Mouse (Mus musculus) heart, postnatal 0 days (tissue): ENCODE results near the gene Exoc4. TPM values are rescaled to one million over a fixed set of nuclear protein-coding genes. Genes with fewer than 3 reads are reported as not detected.

Source experiments
- ATAC-seq: fragments of 200-750 bp; cut with Nextera tagmentation; 2 replicates; pipeline ENCODE4 v1.8.0; 2017; ENCODE audit warnings: low read depth, moderate number of reproducible peaks, moderate library complexity; ENCODE audit not compliant: insufficient read depth
- DNase-seq: peaks from one replicate; pipeline ENCODE4 v3.0.0-alpha.2; 2016; ENCODE audit warnings: low spot score
- H3K27ac ChIP-seq: fragments of 300-500 bp; sonication (generic); 2 replicates; pipeline ENCODE4 v1.5.1; 2014; ENCODE audit warnings: low read depth, mild to moderate bottlenecking
- H3K27me3 ChIP-seq: fragments of 300-500 bp; sonication (generic); 2 replicates; pipeline ENCODE4 v1.6.1; 2014; ENCODE audit warnings: low read length, mixed read lengths; ENCODE audit not compliant: control insufficient read depth, insufficient read depth
- H3K36me3 ChIP-seq: fragments of 300-500 bp; sonication (generic); replicated peaks from 2 replicates; pipeline ENCODE4 v1.6.1; 2014; ENCODE audit warnings: low read length, mixed read lengths; ENCODE audit not compliant: control insufficient read depth, insufficient read depth
- H3K4me1 ChIP-seq: fragments of 300-500 bp; sonication (generic); 2 replicates; pipeline ENCODE4 v1.6.1; 2014; ENCODE audit warnings: antibody characterized with exemption; ENCODE audit not compliant: control insufficient read depth, insufficient read depth
- H3K4me2 ChIP-seq: fragments of 300-500 bp; sonication (generic); 2 replicates; pipeline ENCODE4 v1.6.1; 2014; ENCODE audit warnings: low read depth, mild to moderate bottlenecking, low read length, moderate library complexity
- H3K4me3 ChIP-seq: fragments of 300-500 bp; sonication (generic); 2 replicates; pipeline ENCODE4 v1.5.1; 2014; ENCODE audit warnings: low read depth, low read length
- H3K9ac ChIP-seq: fragments of 300-500 bp; sonication (generic); replicated peaks from 2 replicates; pipeline ENCODE4 v1.6.1; 2014; ENCODE audit warnings: low read depth, low read length, mixed read lengths
- H3K9me3 ChIP-seq: fragments of 300-500 bp; sonication (generic); replicated peaks from 2 replicates; pipeline ENCODE4 v1.6.1; 2016; ENCODE audit warnings: low read length; ENCODE audit not compliant: control insufficient read depth
- CTCF ChIP-seq: IDR thresholded peaks from 2 replicates; pipeline ENCODE4 v1.5.1; 2016; ENCODE audit warnings: antibody characterized with exemption, control low read depth, low read depth
- EP300 ChIP-seq: IDR thresholded peaks from 2 replicates; pipeline ENCODE4 v1.6.1; 2016; ENCODE audit warnings: antibody characterized with exemption, low read depth
- WGBS: fragments of 180-500 bp; shearing (Covaris S2); extraction: QIAGEN DNeasy Blood & Tissue Kit; methylation state at CpG from one replicate; pipeline ENCODE4 v1.1.7; 2014; 5-methylcytosine and 5-hydroxymethylcytosine counted together
- polyA plus RNA-seq: library from polyadenylated mRNA; unstranded; fragments of >200 nt; fragmentation: Nextera tagmentation; extraction: Ambion mirVana; gene quantifications from 2 replicates; pipeline ENCODE4 v1.2.1, GENCODE M21; 2015
- total RNA-seq: library from RNA; depleted of rRNA; stranded (reverse); fragments of >200 nt; gene quantifications from 2 replicates; pipeline ENCODE4 v1.2.3, GENCODE M21; 2014; ENCODE audit warnings: low replicate concordance

Exoc4 gene
- total and polyA plus RNA-seq, 2 experiments from 2014 or later = 15.8 to 54.6 TPM

DNA sequence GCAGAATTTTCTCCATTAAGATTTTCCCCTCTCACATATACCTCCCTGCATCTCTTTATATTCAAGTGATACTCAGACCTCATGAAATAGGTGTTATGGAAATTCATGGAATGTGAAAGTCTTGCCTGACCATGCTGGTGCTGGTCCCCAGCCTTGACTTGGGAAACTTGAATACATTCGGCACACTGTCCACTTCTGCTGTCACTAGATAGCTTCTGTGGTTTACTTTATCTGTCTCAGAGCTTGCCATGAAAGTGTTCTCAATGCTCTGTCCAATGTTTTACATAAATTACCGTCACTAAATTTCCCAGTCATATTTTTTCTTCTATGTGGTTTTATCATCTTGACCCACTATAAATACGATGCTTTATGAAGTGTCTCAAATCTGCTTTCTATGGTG lies 552.4 kb downstream of the Exoc4 start:
- no peak overlapping the region for H3K4me3 ChIP-seq
- no peaks in the 10 kb centered on the region for H3K36me3 ChIP-seq
- no peak overlapping the region for H3K27ac ChIP-seq
- H3K9ac ChIP-seq = no peak overlapping the region
- ATAC-seq (no peak), DNase-seq (no peak)
- no peaks in the 10 kb centered on the region for H3K9me3 ChIP-seq
- 0 out of 2 replicates have a peak, but pooled peaks cover 3% of the 10 kb centered on the region for H3K4me1 ChIP-seq
- WGBS = 83% methylated on average over 3 of the region's 3 CpGs
- H3K27me3 ChIP-seq = no peaks in the 10 kb centered on the region
- H3K4me2 ChIP-seq = no peak overlapping the region
- no peak for TF ChIP-seq EP300
- no peak for TF ChIP-seq CTCF

- Histone ChIP-seq H3K27ac (no peak overlapping the region), H3K27me3 (no peaks in the 10 kb centered on the region), H3K4me1 (0 out of 2 replicates have a peak, but pooled peaks cover 3% of the 10 kb centered on the region), H3K9me3 (no peaks in the 10 kb centered on the region), H3K9ac (no peak overlapping the region), H3K4me2 (no peak overlapping the region), H3K4me3 (no peak overlapping the region), H3K36me3 (no peaks in the 10 kb centered on the region)
- TF ChIP-seq EP300 = no peak
- TF ChIP-seq CTCF = no peak
- DNase-seq (no peak), ATAC-seq (no peak)
- WGBS = 88% methylated on average over 3 of the region's 3 CpGs
Observed at GRCm38 (mm10) chr6:33803481-33804098, 554.7 kb downstream of the Exoc4 start.

DNA sequence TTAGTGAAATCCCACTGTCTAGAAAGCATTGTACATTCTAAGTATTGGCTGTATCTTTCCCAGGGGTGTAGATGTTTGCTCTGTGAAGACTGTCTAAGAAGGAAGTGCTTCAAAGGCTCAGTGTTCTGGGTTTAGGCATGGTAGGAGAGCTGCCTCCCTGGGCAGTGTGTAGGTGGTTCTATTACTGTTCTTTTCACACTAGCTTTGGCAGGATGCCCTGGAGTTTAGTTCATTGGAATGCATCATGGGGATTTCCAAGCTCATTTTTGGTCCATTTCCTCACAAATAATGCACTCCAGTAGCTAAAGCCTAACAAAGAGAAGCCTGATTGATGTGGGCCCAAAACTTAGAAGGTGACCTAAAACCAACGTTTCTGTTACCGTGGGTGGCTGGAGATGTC lies 555.9 kb downstream of the Exoc4 start:
- H3K36me3 ChIP-seq = no peaks in the 10 kb centered on the region
- H3K27ac ChIP-seq = no peak overlapping the region
- ATAC-seq (no peak), DNase-seq (no peak)
- H3K4me3 ChIP-seq = no peak overlapping the region
- H3K4me1 ChIP-seq = 0 out of 2 replicates have a peak, but pooled peaks cover 3% of the 10 kb centered on the region
- no peak for TF ChIP-seq EP300
- no peak for TF ChIP-seq CTCF
- no peak overlapping the region for H3K9ac ChIP-seq
- no peaks in the 10 kb centered on the region for H3K9me3 ChIP-seq
- H3K27me3 ChIP-seq = no peaks in the 10 kb centered on the region
- H3K4me2 ChIP-seq = no peak overlapping the region
- 66% methylated on average over 2 of the region's 2 CpGs for WGBS

DNA sequence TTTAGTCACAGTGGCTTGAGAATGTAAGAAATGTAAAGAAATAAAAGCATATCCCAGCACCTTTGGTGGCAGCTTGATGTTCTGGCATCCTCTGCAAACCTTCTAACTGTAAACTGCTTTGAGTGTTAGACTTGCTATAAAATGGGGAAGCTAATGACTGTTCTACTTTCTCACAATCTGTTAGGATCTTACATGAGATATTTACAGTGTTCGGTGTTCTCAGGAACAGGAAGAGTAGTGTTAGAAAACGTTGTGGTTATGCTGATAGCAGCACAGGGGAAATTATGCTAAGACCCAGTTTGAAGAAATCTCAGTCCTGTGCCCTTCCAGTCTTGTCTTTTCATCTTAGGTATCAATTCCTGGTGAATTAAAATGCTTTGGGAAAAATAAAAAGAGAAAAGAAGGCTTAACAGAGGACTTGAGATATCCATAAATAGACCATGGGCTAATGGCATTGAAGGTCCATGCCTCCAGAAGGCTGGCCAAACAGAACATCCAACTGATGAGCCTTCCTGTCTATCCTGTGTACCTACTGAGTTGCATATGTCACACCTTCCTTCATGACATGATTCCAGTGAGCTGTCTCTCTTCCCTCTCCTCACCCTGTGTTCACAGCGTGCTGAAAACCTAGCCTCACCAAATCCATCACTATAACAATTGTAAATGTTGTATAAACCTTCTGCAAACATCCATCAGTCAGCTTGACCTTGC lies 557.3 kb downstream of the Exoc4 start:
- Histone ChIP-seq H3K36me3 (no peaks in the 10 kb centered on the region), H3K4me3 (no peak overlapping the region), H3K9me3 (no peaks in the 10 kb centered on the region), H3K27ac (no peak overlapping the region), H3K4me1 (0 out of 2 replicates have a peak, but pooled peaks cover 3% of the 10 kb centered on the region), H3K27me3 (no peaks in the 10 kb centered on the region), H3K9ac (no peak overlapping the region), H3K4me2 (no peak overlapping the region)
- no peak for ATAC-seq
- DNase-seq = no peak
- TF ChIP-seq CTCF = no peak
- no peak for TF ChIP-seq EP300
- WGBS = 63% methylated on average over 3 of the region's 3 CpGs

DNA sequence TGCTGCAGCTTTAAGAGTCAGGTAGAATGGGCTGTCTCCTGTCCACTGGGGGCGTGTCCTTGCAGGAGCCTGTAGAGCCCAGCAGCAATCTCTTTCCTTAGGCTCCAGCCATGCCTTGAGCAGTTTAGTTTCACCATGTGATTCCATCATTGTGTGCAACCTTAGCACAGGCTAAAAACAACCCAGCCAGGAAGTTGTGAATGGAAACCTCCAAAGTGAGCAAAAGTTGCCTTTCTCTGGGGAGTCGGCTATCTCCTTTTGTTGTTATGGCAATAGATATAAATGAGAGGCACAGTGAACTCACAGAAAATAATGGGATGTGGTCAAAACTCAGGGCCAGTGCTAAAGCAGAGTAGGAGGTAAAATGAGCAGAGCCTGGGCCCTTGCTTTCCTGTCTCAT lies 565.5 kb downstream of the Exoc4 start:
- Histone ChIP-seq H3K27me3 (no peaks in the 10 kb centered on the region), H3K9me3 (no peaks in the 10 kb centered on the region), H3K36me3 (no peaks in the 10 kb centered on the region), H3K27ac (no peak overlapping the region), H3K4me3 (no peak overlapping the region), H3K4me2 (no peak overlapping the region), H3K9ac (no peak overlapping the region), H3K4me1 (0 out of 2 replicates have a peak, but pooled peaks cover 3% of the 10 kb centered on the region)
- DNase-seq (no peak), ATAC-seq (no peak)
- TF ChIP-seq EP300 = no peak
- TF ChIP-seq CTCF = no peak
- 57% methylated on average over 2 of the region's 2 CpGs for WGBS

- ATAC-seq = no peak
- no peak overlapping the region for H3K27ac ChIP-seq
- H3K4me2 ChIP-seq = no peak overlapping the region
- TF ChIP-seq EP300 (no peak), CTCF (no peak)
- H3K27me3 ChIP-seq = no peaks in the 10 kb centered on the region
- no peak for DNase-seq
- H3K4me3 ChIP-seq = no peak overlapping the region
- 68% methylated on average over 2 of the region's 2 CpGs for WGBS
- peaks cover 13% of the 10 kb centered on the region for H3K4me1 ChIP-seq
- no peak overlapping the region for H3K9ac ChIP-seq
- no peaks in the 10 kb centered on the region for H3K9me3 ChIP-seq
- H3K36me3 ChIP-seq = no peaks in the 10 kb centered on the region
Observed at GRCm38 (mm10) chr6:33823171-33823570, 574.3 kb downstream of the Exoc4 start.
